Comparison of ENCODE assay signal across 19 mouse cellular contexts in the genomic region with DNA sequence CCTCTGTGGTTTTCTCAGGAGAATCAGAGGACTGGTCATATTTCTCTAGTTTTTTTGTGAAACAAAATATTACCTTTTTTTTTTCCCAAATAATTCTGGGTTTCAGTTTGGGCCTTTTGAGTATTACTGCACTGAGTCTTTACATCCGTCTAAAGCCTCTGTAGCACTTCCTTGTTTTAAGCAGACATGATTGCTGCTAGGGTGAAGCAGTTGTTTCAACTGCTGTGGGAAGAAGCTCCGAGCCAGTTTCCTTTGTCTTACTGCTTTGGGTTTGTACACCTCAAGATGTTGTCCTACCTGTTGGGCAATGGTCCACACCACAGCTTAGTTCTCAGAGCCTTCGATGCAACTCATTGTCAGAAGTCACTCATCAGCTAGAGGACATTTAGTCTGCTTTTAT. TPM values are rescaled to one million over a fixed set of nuclear protein-coding genes. Genes with fewer than 3 reads are reported as not detected.
A peak's percentile ranks its signal among the peaks of the same experiment; 100 is the strongest.
DNase-seq lines count a peak whose midpoint lies in the region; ATAC-seq lines count a peak whose summit lies in the region.
"Had no signal": no experiment of that assay in that cellular context is flagged by ENCODE, and none has a peak within 500 bp of the region (broad histone marks: within the 10 kb centered on the region; RNA-seq: fewer than 3 reads in every experiment).

No protein-coding gene starts in this region.

- no peak for DNase-seq in kidney, adult 18-20 months
- DNase-seq in kidney, adult 8-10 months: no peak
- DNase-seq in left cerebral cortex, postnatal 36 days (ENCODE audit: low spot score in 2 of 2): no peak
- DNase-seq in left cerebral cortex, postnatal 4 days: no peak
- DNase-seq: adrenal gland, adult 8-10 months; adrenal gland, postnatal 36 days; cerebellum, adult 2 months; cerebellum, postnatal 10 days; heart, adult 2 months; heart, postnatal 14 days had no signal

- no peaks in the 10 kb centered on the region for H3K79me2 ChIP-seq in macrophage (ENCODE audit: inconsistent target)

- H3K4me3 ChIP-seq in macrophage (ENCODE audit: inconsistent target): no peak overlapping the region
- H3K4me3 ChIP-seq: embryonic facial prominence, embryonic 12.5 days; forebrain, embryonic 15.5 days; heart, adult 2 months; heart, embryonic 15.5 days; hindbrain, embryonic 13.5 days had no signal

- WGBS in macrophage (ENCODE audit: missing documents): 26% methylated on average over 3 of the region's 3 CpGs

- peak; percentile 46 for ATAC-seq in CD4-positive, CD25-positive, alpha-beta regulatory T cell, adult 4 months
- peak; percentile 45; the same call in 1 of the 2 replicates for ATAC-seq in common myeloid progenitor, adult 5-6 weeks (replicated peaks; ENCODE audit: low read depth, poor library complexity, severe bottlenecking)
- ATAC-seq in monocyte, adult 5-6 weeks (replicated peaks; ENCODE audit: insufficient number of reproducible peaks, low FRiP score, low TSS enrichment, poor library complexity, severe bottlenecking): peak; percentile 36; the same call in 1 of the 2 replicates
- ATAC-seq: forebrain, embryonic 15.5 days had no signal

- peaks cover 8% of the 10 kb centered on the region; the same call in 1 of the 2 replicates for H3K36me3 ChIP-seq in macrophage (ENCODE audit: inconsistent target)
- H3K36me3 ChIP-seq: embryonic facial prominence, embryonic 12.5 days; forebrain, embryonic 15.5 days; heart, embryonic 15.5 days had no signal

- intact Hi-C loops in left cerebral cortex, postnatal 36 days (cut with DNase I): no loop called here
- intact Hi-C loops in left cerebral cortex, postnatal 4 days (cut with DNase I): no loop called here

- peak overlapping the region; percentile 49 for H3K27ac ChIP-seq in macrophage
- H3K27ac ChIP-seq: embryonic facial prominence, embryonic 12.5 days; forebrain, embryonic 15.5 days; heart, adult 2 months; heart, embryonic 15.5 days; hindbrain, embryonic 13.5 days had no signal

RNA-seq across cellular contexts. Expression of a gene that starts 29.1 kb away (rescaled TPM):
- 100 to 1,000 TPM in 1 of 2 experiments, 10 to 100 TPM in 1; 75.6 to 103 TPM for polyA plus RNA-seq in CD4-positive, CD25-positive, alpha-beta regulatory T cell, adult 4 months (2017; shearing (Covaris generic))
- total RNA-seq in common myeloid progenitor, adult 5-6 weeks (2017): 39.3 and 57.7 TPM in 2 replicates
- 100 to 1,000 TPM in 13 of 26 experiments, 10 to 100 TPM in 13; 12.3 to 386 (median 98.8) TPM for total RNA-seq in macrophage (2018; cell fraction: chromatin; rRNA removed)
- 10 to 100 TPM; 15.9 to 40.3 (median 28.5) TPM for total RNA-seq in macrophage (2018; cell fraction: cytosol; rRNA removed)
- total RNA-seq in macrophage (2018; cell fraction: nucleus; rRNA removed): 100 to 1,000 TPM in 9 of 26 experiments, 10 to 100 TPM in 17; 32.8 to 249 (median 83.5) TPM
- polyA plus RNA-seq in macrophage (2018): 23.6 to 56.7 TPM (median 42.1 TPM) in 3 replicates
- 288 to 327 TPM (median 322 TPM) in 3 replicates for total RNA-seq in monocyte, adult 5-6 weeks (2017)
- total RNA-seq in left cerebral cortex, postnatal 36 days (2021): not detected
- total RNA-seq in left cerebral cortex, postnatal 4 days (2021): not detected
- total RNA-seq: gastrocnemius, adult 8-10 months had no signal
- polyA plus RNA-seq: cerebellum, adult 2 months had no signal

RNA-seq across cellular contexts. Expression of a gene that starts 35.2 kb away (rescaled TPM):
- polyA plus RNA-seq in CD4-positive, CD25-positive, alpha-beta regulatory T cell, adult 4 months (2017; shearing (Covaris generic)): 10 to 100 TPM; 23.1 to 32.2 TPM
- total RNA-seq in common myeloid progenitor, adult 5-6 weeks (2017): 61.6 and 63.2 TPM in 2 replicates
- total RNA-seq in macrophage (2018; cell fraction: chromatin; rRNA removed): 10 to 100 TPM; 43.2 to 81.1 (median 59.7) TPM
- 10 to 100 TPM in 20 of 26 experiments, 1 to 10 TPM in 6; 8.5 to 13.7 (median 11.1) TPM for total RNA-seq in macrophage (2018; cell fraction: cytosol; rRNA removed)
- 10 to 100 TPM; 16.5 to 54.6 (median 32.7) TPM for total RNA-seq in macrophage (2018; cell fraction: nucleus; rRNA removed)
- 8.8 to 16.9 TPM (median 12.0 TPM) in 3 replicates for polyA plus RNA-seq in macrophage (2018)
- total RNA-seq in monocyte, adult 5-6 weeks (2017): 17.4 to 34.1 TPM (median 19.4 TPM) in 3 replicates
- 10 to 100 TPM; 20.3 to 24.2 TPM for total RNA-seq in left cerebral cortex, postnatal 36 days (2021)
- 10 to 100 TPM; 34.3 to 36.2 TPM for total RNA-seq in left cerebral cortex, postnatal 4 days (2021)

Comparison
In these comparisons a context has a peak if more than half of its experiments do, and no peak if none do; other contexts are left out.
1. RNA of a gene that starts 29.1 kb away (total RNA-seq): 288 to 327 TPM in monocyte, adult 5-6 weeks and 39.3 to 57.7 TPM in common myeloid progenitor, adult 5-6 weeks; not detected in left cerebral cortex, postnatal 4 days and not detected in left cerebral cortex, postnatal 36 days; every median in the first group is over 10 times any median in the second.
2. Peak in every context shown above with its lines, with median percentiles within 50 percentile points of each other: ATAC-seq.